Mouse (Mus musculus): ENCODE measurements around the gene Syde2. TPM values are rescaled to one million over a fixed set of nuclear protein-coding genes. Genes with fewer than 3 reads are reported as not detected.

Syde2 gene
- total RNA-seq, 2 experiments from 2014 or later, result 4.5 to 4.6 TPM

- no peak for DNase-seq (ENCODE audit: extremely low spot score in 1 of 2, low spot score in 1 of 2)
These were observed 22.4 kb downstream of the Syde2 start for GRCm38 (mm10) chr3:146009859-146010645.

- DNase-seq (ENCODE audit: extremely low spot score in 1 of 2, low spot score in 1 of 2), result no peak
These were observed 23.1 kb downstream of the Syde2 start for GRCm38 (mm10) chr3:146010751-146011150.

GRCm38 (mm10) chr3:146011544-146012218, 24.0 kb downstream of the Syde2 start:
- no peak for DNase-seq (ENCODE audit: extremely low spot score in 1 of 2, low spot score in 1 of 2)

GRCm38 (mm10) chr3:146013490-146013889, 25.8 kb downstream of the Syde2 start:
- no peak for DNase-seq (ENCODE audit: extremely low spot score in 1 of 2, low spot score in 1 of 2)

GRCm38 (mm10) chr3:146014321-146014720, 26.7 kb downstream of the Syde2 start:
- DNase-seq (ENCODE audit: extremely low spot score in 1 of 2, low spot score in 1 of 2), result no peak

GRCm38 (mm10) chr3:146016979-146017378, 29.3 kb downstream of the Syde2 start:
- DNase-seq (ENCODE audit: extremely low spot score in 1 of 2, low spot score in 1 of 2), result no peak

GRCm38 (mm10) chr3:146017521-146017920, 29.9 kb downstream of the Syde2 start:
- DNase-seq (ENCODE audit: extremely low spot score in 1 of 2, low spot score in 1 of 2), result no peak

- no peak for DNase-seq (ENCODE audit: extremely low spot score in 1 of 2, low spot score in 1 of 2)
These were observed 34.6 kb downstream of the Syde2 start for GRCm38 (mm10) chr3:146022232-146022631.

- DNase-seq (ENCODE audit: extremely low spot score in 1 of 2, low spot score in 1 of 2), result no peak
These were observed 37.1 kb downstream of the Syde2 start for GRCm38 (mm10) chr3:146024746-146025145.

- DNase-seq (ENCODE audit: extremely low spot score in 1 of 2, low spot score in 1 of 2), result no peak
These were observed 37.8 kb downstream of the Syde2 start for GRCm38 (mm10) chr3:146025499-146025898.

GRCm38 (mm10) chr3:146027116-146027515, 39.4 kb downstream of the Syde2 start:
- DNase-seq (ENCODE audit: extremely low spot score in 1 of 2, low spot score in 1 of 2), result no peak

GRCm38 (mm10) chr3:146028406-146028805, 40.7 kb downstream of the Syde2 start:
- DNase-seq (ENCODE audit: extremely low spot score in 1 of 2, low spot score in 1 of 2), result no peak

GRCm38 (mm10) chr3:146029234-146029633, 41.6 kb downstream of the Syde2 start:
- no peak for DNase-seq (ENCODE audit: extremely low spot score in 1 of 2, low spot score in 1 of 2)

- no peak for DNase-seq (ENCODE audit: extremely low spot score in 1 of 2, low spot score in 1 of 2)
These were observed 42.7 kb downstream of the Syde2 start for GRCm38 (mm10) chr3:146030255-146030836.

GRCm38 (mm10) chr3:146032976-146033375, 45.3 kb downstream of the Syde2 start:
- no peak for DNase-seq (ENCODE audit: extremely low spot score in 1 of 2, low spot score in 1 of 2)

- no peak for DNase-seq (ENCODE audit: extremely low spot score in 1 of 2, low spot score in 1 of 2)
These were observed 50.2 kb downstream of the Syde2 start for GRCm38 (mm10) chr3:146037906-146038305.

GRCm38 (mm10) chr3:146039132-146039903, 51.6 kb downstream of the Syde2 start:
- DNase-seq (ENCODE audit: extremely low spot score in 1 of 2, low spot score in 1 of 2), result no peak

GRCm38 (mm10) chr3:146041382-146041781, 53.7 kb downstream of the Syde2 start:
- DNase-seq (ENCODE audit: extremely low spot score in 1 of 2, low spot score in 1 of 2), result no peak

- DNase-seq (ENCODE audit: extremely low spot score in 1 of 2, low spot score in 1 of 2), result no peak
These were observed 57.3 kb downstream of the Syde2 start for GRCm38 (mm10) chr3:146044977-146045376.

- DNase-seq (ENCODE audit: extremely low spot score in 1 of 2, low spot score in 1 of 2), result no peak
These were observed 58.4 kb downstream of the Syde2 start for GRCm38 (mm10) chr3:146046076-146046475.
